Comparison of ENCODE assay signal across 8 mouse cellular contexts in the genomic region with DNA sequence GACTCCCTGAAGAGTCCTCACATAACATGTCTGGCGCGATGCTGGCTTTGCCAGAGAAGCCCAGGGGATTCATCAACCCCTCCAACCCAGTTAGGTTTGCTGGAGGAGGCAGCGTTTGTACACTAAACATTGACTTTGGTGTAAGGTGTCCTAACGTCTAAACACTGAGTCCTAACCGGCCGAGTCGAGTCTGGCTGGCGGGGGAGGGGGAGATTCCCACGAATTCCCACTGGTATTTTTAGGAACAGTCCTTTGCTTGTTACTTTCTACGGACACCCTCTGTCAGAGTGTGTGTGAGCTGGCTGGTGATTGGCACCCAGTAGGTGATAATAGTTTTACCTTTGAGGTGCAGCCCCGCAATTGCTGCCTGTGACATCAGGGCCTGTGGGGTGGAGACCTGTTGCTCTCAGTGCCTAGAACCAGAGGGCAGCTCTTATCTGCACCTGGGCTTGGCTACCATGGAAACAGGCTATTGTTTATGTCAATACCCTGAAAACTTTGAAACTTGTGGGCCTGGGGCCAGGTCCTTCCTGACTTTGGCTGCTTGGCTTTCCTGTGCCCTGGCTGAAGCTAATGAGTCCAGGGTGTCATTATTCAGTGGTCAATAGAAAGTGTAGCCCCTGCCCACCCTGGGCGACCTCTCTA. TPM values are rescaled to one million over a fixed set of nuclear protein-coding genes. Genes with fewer than 3 reads are reported as not detected.
DNase-seq lines count a peak whose midpoint lies in the region; ATAC-seq and TF ChIP-seq lines count a peak whose summit lies in the region.

No protein-coding gene starts in this region.

- DNase-seq in gastrocnemius, postnatal 14 days = peak; percentile 35
- no peak for DNase-seq in gastrocnemius, adult 8-10 months (ENCODE audit: low spot score in 2 of 2)
- peak; percentile 48 for DNase-seq in embryonic facial prominence, embryonic 10.5 days (ENCODE audit: low spot score)
- peak; percentile 39 for DNase-seq in induced T-regulatory cell, adult 2 months (ENCODE audit: low read depth)
- DNase-seq in liver, embryonic 14.5 days (ENCODE audit: low read depth in 3 of 3, low spot score in 3 of 3) = peak; percentile 26 to 40 (median 38)
- DNase-seq in frontal cortex, postnatal 14 days (ENCODE audit: low spot score in 2 of 2) = no peak
- no peak for DNase-seq in layer of hippocampus, adult 8-10 months (ENCODE audit: low spot score in 2 of 2)

- H3K27ac ChIP-seq in embryonic facial prominence, embryonic 10.5 days (replicated peaks) = peak overlapping the region; percentile 57
- no peak overlapping the region for H3K27ac ChIP-seq in liver, embryonic 14.5 days
- peak overlapping the region; percentile 92 for H3K27ac ChIP-seq in stomach, embryonic 16.5 days (ENCODE audit: low read length)

- H3K4me3 ChIP-seq in embryonic facial prominence, embryonic 10.5 days = no peak overlapping the region
- no peak overlapping the region for H3K4me3 ChIP-seq in liver, embryonic 14.5 days (ENCODE audit: insufficient read depth in 1 of 2, low read depth in 2 of 2, low read length in 2 of 2)
- H3K4me3 ChIP-seq in stomach, embryonic 16.5 days (replicated peaks; ENCODE audit: low read length) = no peak overlapping the region

- WGBS in embryonic facial prominence, embryonic 10.5 days = 30% methylated on average over 12 of the region's 12 CpGs
- WGBS in liver, embryonic 14.5 days (ENCODE audit: insufficient replicate concordance) = 39% methylated on average over 12 of the region's 12 CpGs
- whole genome bisulfite sequencing in stomach, embryonic 16.5 days = 15% methylated on average over 12 of the region's 12 CpGs

- H3K9me3 ChIP-seq in embryonic facial prominence, embryonic 10.5 days = no peaks in the 10 kb centered on the region
- H3K9me3 ChIP-seq in liver, embryonic 14.5 days (ENCODE audit: control insufficient read depth, low read length) = no peaks in the 10 kb centered on the region
- no peaks in the 10 kb centered on the region for H3K9me3 ChIP-seq in stomach, embryonic 16.5 days (replicated peaks; ENCODE audit: control insufficient read depth, low read length)

- TF ChIP-seq EP300 in liver, embryonic 14.5 days (IDR thresholded peaks at IDR 0.05; ENCODE audit: low read depth) = no peak

- peaks cover 28% of the 10 kb centered on the region for H3K4me1 ChIP-seq in embryonic facial prominence, embryonic 10.5 days
- H3K4me1 ChIP-seq in liver, embryonic 14.5 days (replicated peaks; ENCODE audit: control insufficient read depth in 2 of 2, insufficient read depth in 2 of 2, low read length in 1 of 2) = peaks cover 0 to 8% of the 10 kb centered on the region in 2 experiments; a peak in 2 of 4 replicates
- peaks cover 19% of the 10 kb centered on the region for H3K4me1 ChIP-seq in stomach, embryonic 16.5 days (ENCODE audit: control insufficient read depth, insufficient read depth, low read length)

- intact Hi-C loops in gastrocnemius, postnatal 14 days (cut with DNase I; ENCODE audit: low total_unique reads) = no loop called here

- H3K27me3 ChIP-seq in embryonic facial prominence, embryonic 10.5 days (replicated peaks; ENCODE audit: low read depth, poor library complexity, severe bottlenecking) = no peaks in the 10 kb centered on the region
- H3K27me3 ChIP-seq in liver, embryonic 14.5 days (ENCODE audit: control insufficient read depth, insufficient read depth, low read length) = no peaks in the 10 kb centered on the region
- H3K27me3 ChIP-seq in stomach, embryonic 16.5 days (ENCODE audit: control insufficient read depth, insufficient read depth, low read length) = no peaks in the 10 kb centered on the region

- no peak overlapping the region for H3K4me2 ChIP-seq in liver, embryonic 14.5 days (ENCODE audit: low read depth)
- no peak overlapping the region for H3K4me2 ChIP-seq in stomach, embryonic 16.5 days (ENCODE audit: low read depth, low read length)

- TF ChIP-seq CTCF in liver, embryonic 14.5 days (IDR thresholded peaks at IDR 0.05; ENCODE audit: low read depth) = no peak

- ATAC-seq in liver, embryonic 14.5 days (ENCODE audit: insufficient read depth) = peak; percentile 72
- ATAC-seq in stomach, embryonic 16.5 days (ENCODE audit: insufficient read depth, low FRiP score) = peak; percentile 88

- no peak overlapping the region for H3K9ac ChIP-seq in liver, embryonic 14.5 days (replicated peaks)
- peak overlapping the region; percentile 36 for H3K9ac ChIP-seq in stomach, embryonic 16.5 days (ENCODE audit: low read length)

- H3K36me3 ChIP-seq in embryonic facial prominence, embryonic 10.5 days (replicated peaks) = peaks cover 43% of the 10 kb centered on the region
- H3K36me3 ChIP-seq in liver, embryonic 14.5 days (replicated peaks; ENCODE audit: control insufficient read depth, insufficient read depth, low read depth) = no peaks in the 10 kb centered on the region
- H3K36me3 ChIP-seq in stomach, embryonic 16.5 days (ENCODE audit: control insufficient read depth, insufficient read depth, low read length) = no peaks in the 10 kb centered on the region

RNA-seq across cellular contexts. Expression of a gene that starts 4.4 kb away (rescaled TPM):
- total RNA-seq in gastrocnemius, postnatal 14 days (2021) = not detected
- not detected for total RNA-seq in gastrocnemius, adult 8-10 months (2022)
- polyA plus RNA-seq in embryonic facial prominence, embryonic 10.5 days (2016; fragmentation: Nextera tagmentation; extraction: Ambion mirVana) = 0.48 TPM in 1 of 2 replicates, not detected in the other
- not detected in 2 replicates for polyA plus RNA-seq in liver, embryonic 14.5 days (2012; rRNA removed)
- polyA plus RNA-seq in liver, embryonic 14.5 days (2014; fragmentation: Nextera tagmentation; extraction: Ambion mirVana) = not detected in 2 replicates
- not detected in 2 replicates for polyA plus RNA-seq in stomach, embryonic 16.5 days (2015; fragmentation: Nextera tagmentation; extraction: Ambion mirVana)
- total RNA-seq in layer of hippocampus, adult 8-10 months (2022) = under 1 TPM in 1 of 4 experiments, not detected in 3; 0.71 TPM

RNA-seq across cellular contexts. Expression of a gene that starts 41.6 kb away (rescaled TPM):
- total RNA-seq in gastrocnemius, postnatal 14 days (2021) = under 1 TPM in 1 of 2 experiments, not detected in 1; 0.10 TPM
- not detected for total RNA-seq in gastrocnemius, adult 8-10 months (2022)
- 0.04 TPM in 1 of 2 replicates, not detected in the other for polyA plus RNA-seq in embryonic facial prominence, embryonic 10.5 days (2016; fragmentation: Nextera tagmentation; extraction: Ambion mirVana)
- 0.68 and 0.87 TPM in 2 replicates for polyA plus RNA-seq in liver, embryonic 14.5 days (2012; rRNA removed)
- 1.9 and 2.1 TPM in 2 replicates for polyA plus RNA-seq in liver, embryonic 14.5 days (2014; fragmentation: Nextera tagmentation; extraction: Ambion mirVana)
- polyA plus RNA-seq in stomach, embryonic 16.5 days (2015; fragmentation: Nextera tagmentation; extraction: Ambion mirVana) = 2.3 and 3.0 TPM in 2 replicates
- total RNA-seq in layer of hippocampus, adult 8-10 months (2022) = not detected

RNA-seq across cellular contexts. Expression of a gene that starts 50.0 kb away (rescaled TPM):
- total RNA-seq in gastrocnemius, postnatal 14 days (2021) = 1 to 10 TPM; 2.9 to 3.1 TPM
- total RNA-seq in gastrocnemius, adult 8-10 months (2022) = 10 to 100 TPM in 1 of 4 experiments, 1 to 10 TPM in 3; 6.8 to 10.2 (median 8.3) TPM
- 16.9 and 17.6 TPM in 2 replicates for polyA plus RNA-seq in embryonic facial prominence, embryonic 10.5 days (2016; fragmentation: Nextera tagmentation; extraction: Ambion mirVana)
- polyA plus RNA-seq in liver, embryonic 14.5 days (2012; rRNA removed) = 3.2 and 3.4 TPM in 2 replicates
- polyA plus RNA-seq in liver, embryonic 14.5 days (2014; fragmentation: Nextera tagmentation; extraction: Ambion mirVana) = 8.6 and 9.2 TPM in 2 replicates
- 28.3 and 34.6 TPM in 2 replicates for polyA plus RNA-seq in stomach, embryonic 16.5 days (2015; fragmentation: Nextera tagmentation; extraction: Ambion mirVana)
- total RNA-seq in layer of hippocampus, adult 8-10 months (2022) = 10 to 100 TPM; 59.0 to 78.0 (median 67.0) TPM

Comparison
In these comparisons a context has a peak if more than half of its experiments do, and no peak if none do; other contexts are left out.
1. DNase-seq: peak in gastrocnemius, postnatal 14 days (single experiment), embryonic facial prominence, embryonic 10.5 days (single experiment), induced T-regulatory cell, adult 2 months (single experiment) and liver, embryonic 14.5 days (3 of 3); none in gastrocnemius, adult 8-10 months (0 of 2), frontal cortex, postnatal 14 days (0 of 2) and layer of hippocampus, adult 8-10 months (0 of 2).
2. RNA of a gene that starts 50.0 kb away (total RNA-seq): 59.0 to 78.0 TPM in layer of hippocampus, adult 8-10 months; 6.8 to 10.2 TPM in gastrocnemius, adult 8-10 months and 2.9 to 3.1 TPM in gastrocnemius, postnatal 14 days; every median in the first group is over 4 times any median in the second.